In the genomic region with DNA sequence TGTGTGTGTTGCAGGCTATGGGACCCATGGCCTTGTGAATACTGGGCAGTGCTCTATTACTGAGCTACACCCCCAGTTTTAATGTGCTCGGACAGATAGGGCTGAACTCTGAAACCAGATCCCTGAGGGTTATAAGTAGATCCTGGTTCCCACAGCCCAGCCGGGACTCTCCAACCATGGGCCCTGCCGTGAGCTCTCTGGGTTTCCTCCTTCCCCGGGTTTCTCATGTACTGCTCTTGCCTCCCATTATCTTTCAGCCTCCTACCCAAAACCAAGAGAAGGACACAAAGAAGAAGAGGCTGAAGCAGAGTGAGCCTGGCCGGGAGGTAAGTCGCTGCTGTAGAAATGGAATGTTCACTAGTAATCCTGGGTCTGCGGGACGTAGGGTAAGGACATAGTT, we compare ENCODE assay signal across 19 mouse cellular contexts. TPM values are rescaled to one million over a fixed set of nuclear protein-coding genes. Genes with fewer than 3 reads are reported as not detected.
DNase-seq lines count a peak whose midpoint lies in the region; ATAC-seq and TF ChIP-seq lines count a peak whose summit lies in the region.
"Had no signal": no experiment of that assay in that cellular context is flagged by ENCODE, and none has a peak within 500 bp of the region (broad histone marks: within the 10 kb centered on the region; RNA-seq: fewer than 3 reads in every experiment).

No protein-coding gene starts in this region.

- no peaks in the 10 kb centered on the region for H3K79me2 ChIP-seq in CH12.LX (replicated peaks; ENCODE audit: control insufficient read depth, extremely low read depth, insufficient read depth, poor library complexity, severe bottlenecking)

- H3K27me3 ChIP-seq in heart, embryonic 15.5 days = no peaks in the 10 kb centered on the region
- H3K27me3 ChIP-seq in CH12.LX (replicated peaks) = peaks cover 17% of the 10 kb centered on the region
- H3K27me3 ChIP-seq in liver, embryonic 13.5 days = 0 out of 2 replicates have a peak, but pooled peaks cover 2% of the 10 kb centered on the region
- 0 out of 2 replicates have a peak, but pooled peaks cover 3% of the 10 kb centered on the region for H3K27me3 ChIP-seq in forebrain, embryonic 15.5 days
- H3K27me3 ChIP-seq: midbrain, embryonic 15.5 days had no signal

- no peak for TF ChIP-seq EP300 in CH12.LX (IDR thresholded peaks at IDR 0.05; ENCODE audit: low read length)

- in situ Hi-C loops in CH12.LX (cut with MboI; ENCODE audit: low pct_ligation_motif_present, low pct_unique_long_range_greater_than_20kb, low sequenced_read_pairs) = no loop called here

- TF ChIP-seq POLR2A in CH12.LX (IDR thresholded peaks at IDR 0.05; ENCODE audit: low read depth, low read length) = no peak

- TF ChIP-seq CTCF in CH12.LX (conservative IDR thresholded peaks at IDR 0.05 in 1 of 2, IDR thresholded peaks at IDR 0.05 in 1 of 2; ENCODE audit: low read depth in 2 of 2, low read length in 2 of 2) = no peak

- 0 out of 2 replicates have a peak overlapping the region, but pooled peaks have one; percentile 13 for H3K4me2 ChIP-seq in heart, embryonic 15.5 days
- no peak overlapping the region for H3K4me2 ChIP-seq in CH12.LX (ENCODE audit: insufficient read depth, low read depth, poor library complexity, severe bottlenecking)
- H3K4me2 ChIP-seq in liver, embryonic 13.5 days = peak overlapping the region; percentile 94
- no peak overlapping the region for H3K4me2 ChIP-seq in forebrain, embryonic 15.5 days (replicated peaks)

- no peak for ATAC-seq in heart, embryonic 15.5 days (replicated peaks; ENCODE audit: insufficient number of reproducible peaks, insufficient read depth, low FRiP score, low read depth)
- ATAC-seq in liver, embryonic 13.5 days (ENCODE audit: low read depth) = no peak
- no peak for ATAC-seq in forebrain, embryonic 15.5 days (replicated peaks)
- ATAC-seq: forebrain, embryonic 16.5 days had no signal

- intact Hi-C loops in heart, postnatal 10 days (cut with DNase I) = no loop called here
- intact Hi-C loops in left cerebral cortex, postnatal 4 days (cut with DNase I) = no loop called here

- peaks cover 7% of the 10 kb centered on the region; the same call in 1 of the 2 replicates for H3K9me3 ChIP-seq in heart, embryonic 15.5 days (replicated peaks)
- H3K9me3 ChIP-seq in CH12.LX (replicated peaks; ENCODE audit: low read length) = no peaks in the 10 kb centered on the region
- no peaks in the 10 kb centered on the region for H3K9me3 ChIP-seq in liver, embryonic 13.5 days (replicated peaks)
- no peaks in the 10 kb centered on the region for H3K9me3 ChIP-seq in forebrain, embryonic 15.5 days
- H3K9me3 ChIP-seq: embryonic facial prominence, embryonic 15.5 days; hindbrain, embryonic 12.5 days; midbrain, embryonic 15.5 days had no signal

- H3K27ac ChIP-seq in heart, embryonic 15.5 days = no peak overlapping the region
- H3K27ac ChIP-seq in CH12.LX (ENCODE audit: insufficient read depth, low read depth) = no peak overlapping the region
- H3K27ac ChIP-seq in liver, embryonic 13.5 days = peak overlapping the region; percentile 58
- H3K27ac ChIP-seq in forebrain, embryonic 15.5 days (replicated peaks) = no peak overlapping the region
- H3K27ac ChIP-seq: embryonic facial prominence, embryonic 15.5 days; limb, embryonic 12.5 days; stomach, postnatal 0 days had no signal

- TF ChIP-seq RAD21 in CH12.LX (IDR thresholded peaks at IDR 0.05; ENCODE audit: low read depth, low read length) = no peak

- peaks cover 15% of the 10 kb centered on the region for H3K4me1 ChIP-seq in heart, embryonic 15.5 days (replicated peaks)
- H3K4me1 ChIP-seq in CH12.LX (ENCODE audit: control insufficient read depth in 1 of 2, insufficient read depth in 2 of 2) = peaks cover 4 to 8% of the 10 kb centered on the region in 2 experiments; a peak in 3 of 4 replicates
- peaks cover 50% of the 10 kb centered on the region for H3K4me1 ChIP-seq in liver, embryonic 13.5 days (replicated peaks)
- peaks cover 12% of the 10 kb centered on the region; the same call in 1 of the 2 replicates for H3K4me1 ChIP-seq in forebrain, embryonic 15.5 days

- H3K4me3 ChIP-seq in heart, embryonic 15.5 days = no peak overlapping the region
- H3K4me3 ChIP-seq in CH12.LX (replicated peaks in 1 of 3; ENCODE audit: low read depth in 2 of 3, low read length in 2 of 3, poor library complexity in 1 of 3) = no peak overlapping the region
- H3K4me3 ChIP-seq in liver, embryonic 13.5 days (replicated peaks) = peak overlapping the region; percentile 83
- no peak overlapping the region for H3K4me3 ChIP-seq in forebrain, embryonic 15.5 days

- 79% methylated on average over 8 of the region's 8 CpGs for WGBS in heart, embryonic 15.5 days
- 64% methylated on average over 8 of the region's 8 CpGs for WGBS in liver, embryonic 13.5 days (ENCODE audit: insufficient replicate concordance)
- 93% methylated on average over 8 of the region's 8 CpGs for WGBS in forebrain, embryonic 15.5 days

- H3K9ac ChIP-seq in heart, embryonic 15.5 days = no peak overlapping the region
- peak overlapping the region; percentile 4; the same call in 1 of the 2 replicates for H3K9ac ChIP-seq in CH12.LX (ENCODE audit: insufficient read depth, low read depth)
- peak overlapping the region; percentile 89 for H3K9ac ChIP-seq in liver, embryonic 13.5 days
- no peak overlapping the region for H3K9ac ChIP-seq in forebrain, embryonic 15.5 days (replicated peaks)
- H3K9ac ChIP-seq: embryonic facial prominence, embryonic 15.5 days had no signal

- dilution Hi-C loops in CH12.LX (cut with MboI; ENCODE audit: extremely low pct_ligation_motif_present, extremely low pct_unique_long_range_greater_than_20kb, low sequenced_read_pairs) = no loop called here

- peak; percentile 19 for DNase-seq in cerebellum, adult 9-10 months
- DNase-seq in cerebellum, postnatal 25 days = no peak
- DNase-seq in heart, postnatal 10 days = no peak
- no peak for DNase-seq in CH12.LX (ENCODE audit: extremely low read depth)
- peak; percentile 10 for DNase-seq in liver, embryonic 13.5 days
- no peak for DNase-seq in left cerebral cortex, postnatal 4 days
- DNase-seq: adrenal gland, postnatal 10 days; gastrocnemius, postnatal 14 days; kidney, adult 18-20 months; lung, postnatal 14 days; thymus, postnatal 36 days had no signal

- peaks cover 32% of the 10 kb centered on the region for H3K36me3 ChIP-seq in heart, embryonic 15.5 days
- peaks cover 0 to 4% of the 10 kb centered on the region in 2 experiments for H3K36me3 ChIP-seq in CH12.LX (replicated peaks in 1 of 2; ENCODE audit: control insufficient read depth in 1 of 2, insufficient read depth in 1 of 2, low read length in 1 of 2)
- peaks cover 41% of the 10 kb centered on the region for H3K36me3 ChIP-seq in liver, embryonic 13.5 days
- H3K36me3 ChIP-seq in forebrain, embryonic 15.5 days = peaks cover 16% of the 10 kb centered on the region

TF ChIP-seq in CH12.LX, 34 proteins besides CTCF, POLR2A, EP300 and RAD21:
- no peak for TF ChIP-seq RCOR1 (conservative IDR thresholded peaks at IDR 0.05; ENCODE audit: low read depth, low read length)
- no peak for TF ChIP-seq MYC (IDR thresholded peaks at IDR 0.05; ENCODE audit: low read depth, low read length)
- no peak for TF ChIP-seq HCFC1 (IDR thresholded peaks at IDR 0.05; ENCODE audit: low read depth, low read length)
- TF ChIP-seq ZC3H11A (IDR thresholded peaks at IDR 0.05; ENCODE audit: low read depth, low read length) = no peak
- TF ChIP-seq CHD2 (IDR thresholded peaks at IDR 0.05; ENCODE audit: low read length) = no peak
- TF ChIP-seq BHLHE40 (IDR thresholded peaks at IDR 0.05; ENCODE audit: low read depth, low read length) = no peak
- TF ChIP-seq ZMIZ1 (IDR thresholded peaks at IDR 0.05; ENCODE audit: low read depth, low read length) = no peak
- no peak for TF ChIP-seq POLR2AphosphoS2 (IDR thresholded peaks at IDR 0.05; ENCODE audit: low read depth, low read length)

RNA-seq across cellular contexts. Expression of a gene that starts 1.3 kb away (rescaled TPM):
- polyA plus RNA-seq in heart, embryonic 15.5 days (2015; fragmentation: Nextera tagmentation; extraction: Ambion mirVana) = 14.6 and 17.0 TPM in 2 replicates
- total RNA-seq in heart, postnatal 10 days (2021) = 10 to 100 TPM; 26.7 to 27.7 TPM
- total RNA-seq in CH12.LX (2012; rRNA removed) = 4.2 TPM in 2 replicates
- 3.7 and 4.0 TPM in 2 replicates for total RNA-seq in CH12.LX (2014; rRNA removed)
- 3.3 and 3.7 TPM in 2 replicates for polyA plus RNA-seq in CH12.LX (2012; ENCODE audit: insufficient read length, low read depth)
- polyA plus RNA-seq in liver, embryonic 13.5 days (2015; fragmentation: Nextera tagmentation; extraction: Ambion mirVana) = 18.4 and 21.6 TPM in 2 replicates
- 10 to 100 TPM; 41.3 to 42.1 TPM for total RNA-seq in left cerebral cortex, postnatal 4 days (2021)
- 15.3 and 15.8 TPM in 2 replicates for polyA plus RNA-seq in forebrain, embryonic 15.5 days (2015; fragmentation: Nextera tagmentation; extraction: Ambion mirVana)

RNA-seq across cellular contexts. Expression of a gene that starts 45.0 kb away (rescaled TPM):
- 47.0 and 50.3 TPM in 2 replicates for polyA plus RNA-seq in heart, embryonic 15.5 days (2015; fragmentation: Nextera tagmentation; extraction: Ambion mirVana)
- 10 to 100 TPM; 19.0 to 24.0 TPM for total RNA-seq in heart, postnatal 10 days (2021)
- total RNA-seq in CH12.LX (2012; rRNA removed) (129 and 150 TPM in 2 replicates), CH12.LX (2014; rRNA removed) (229 and 235 TPM in 2 replicates)
- polyA plus RNA-seq in CH12.LX (2012; ENCODE audit: insufficient read length, low read depth) = 118 and 122 TPM in 2 replicates
- 32.6 and 35.2 TPM in 2 replicates for polyA plus RNA-seq in liver, embryonic 13.5 days (2015; fragmentation: Nextera tagmentation; extraction: Ambion mirVana)
- 10 to 100 TPM; 27.8 to 36.4 TPM for total RNA-seq in left cerebral cortex, postnatal 4 days (2021)
- polyA plus RNA-seq in forebrain, embryonic 15.5 days (2015; fragmentation: Nextera tagmentation; extraction: Ambion mirVana) = 82.2 and 85.3 TPM in 2 replicates

Comparison
In these comparisons a context has a peak if more than half of its experiments do, and no peak if none do; other contexts are left out.
1. DNase-seq: peak in cerebellum, adult 9-10 months (single experiment) and liver, embryonic 13.5 days (single experiment); none in cerebellum, postnatal 25 days (0 of 2), heart, postnatal 10 days (0 of 2), CH12.LX (single experiment) and left cerebral cortex, postnatal 4 days (single experiment).
2. H3K4me2 ChIP-seq: peak in heart, embryonic 15.5 days (single experiment) and liver, embryonic 13.5 days (single experiment); none in CH12.LX (single experiment) and forebrain, embryonic 15.5 days (single experiment).
3. H3K9ac ChIP-seq: peak in CH12.LX (single experiment) and liver, embryonic 13.5 days (single experiment); none in heart, embryonic 15.5 days (single experiment) and forebrain, embryonic 15.5 days (single experiment).